Mouse (Mus musculus) ES-Bruce4 (cell line): ENCODE measurements around the gene Ndufs1.

Source experiments
- CTCF ChIP-seq: IDR thresholded peaks from one replicate; pipeline ENCODE4 v1.8.1; 2011; ENCODE audit warnings: low read depth, low read length
- EP300 ChIP-seq: IDR thresholded peaks from 2 replicates; pipeline ENCODE4 v1.6.1; 2011; ENCODE audit warnings: low read depth, low read length; ENCODE audit not compliant: insufficient read depth
- POLR2A ChIP-seq: IDR thresholded peaks from one replicate; pipeline ENCODE4 v1.8.1; 2011; ENCODE audit warnings: low read length; ENCODE audit not compliant: insufficient read depth

DNA sequence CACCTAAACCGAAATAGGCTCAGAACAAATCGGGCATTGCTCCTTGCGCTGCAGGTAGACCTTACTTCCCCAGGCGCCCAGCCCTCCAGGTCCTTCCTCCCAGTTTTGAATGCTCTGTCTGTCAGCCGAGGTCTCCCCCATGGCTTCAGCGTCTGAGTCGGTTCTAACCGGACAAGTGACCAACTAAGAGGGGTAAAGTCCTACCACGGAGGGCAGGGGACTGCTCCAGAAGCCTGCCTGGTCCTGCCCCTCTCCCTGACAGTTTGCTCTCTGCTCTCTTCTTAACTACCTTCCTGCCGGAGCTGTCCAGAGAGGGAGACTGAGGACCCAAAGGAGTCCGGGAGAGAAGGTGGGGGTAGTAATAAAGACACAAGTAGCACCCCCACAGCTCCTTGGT, 63.8 kb downstream of the Ndufs1 start:
- TF ChIP-seq CTCF (no peak), POLR2A (no peak), EP300 (no peak)
